Comparison of ENCODE assay signal across 17 mouse cellular contexts in genomic region chr12:40596441-40596840, GRCm38 (mm10).
DNase-seq lines count a peak whose midpoint lies in the region; ATAC-seq and TF ChIP-seq lines count a peak whose summit lies in the region.
"Had no signal": no experiment of that assay in that cellular context is flagged by ENCODE, and none has a peak within 500 bp of the region (broad histone marks: within the 10 kb centered on the region; RNA-seq: fewer than 3 reads in every experiment).

No protein-coding gene starts in this region.

- no peaks in the 10 kb centered on the region for H3K4me1 ChIP-seq in liver, embryonic 16.5 days (ENCODE audit: control insufficient read depth, low read depth, low read length)
- H3K4me1 ChIP-seq in liver, embryonic 11.5 days (replicated peaks; ENCODE audit: control insufficient read depth, insufficient read depth, low read length), result no peaks in the 10 kb centered on the region; the same call in 1 of the 2 replicates
- H3K4me1 ChIP-seq: embryonic facial prominence, embryonic 12.5 days; forebrain, embryonic 15.5 days; hindbrain, embryonic 12.5 days had no signal

- 60% methylated on average over 6 of the region's 6 CpGs for WGBS in liver, embryonic 16.5 days (ENCODE audit: insufficient replicate concordance)
- 73% methylated on average over 6 of the region's 6 CpGs for WGBS in liver, embryonic 11.5 days

- peak; percentile 55; the same call in 1 of the 2 replicates for ATAC-seq in liver, embryonic 16.5 days (ENCODE audit: low read depth)
- no peak for ATAC-seq in liver, embryonic 11.5 days (replicated peaks; ENCODE audit: low FRiP score)
- ATAC-seq: forebrain, embryonic 15.5 days had no signal

- no peaks in the 10 kb centered on the region for H3K27me3 ChIP-seq in liver, embryonic 16.5 days (ENCODE audit: control insufficient read depth, insufficient read depth, low read depth, low read length)
- no peaks in the 10 kb centered on the region for H3K27me3 ChIP-seq in liver, embryonic 11.5 days (replicated peaks; ENCODE audit: control insufficient read depth, insufficient read depth, low read length)
- H3K27me3 ChIP-seq: embryonic facial prominence, embryonic 12.5 days; forebrain, embryonic 15.5 days; hindbrain, embryonic 12.5 days had no signal

- DNase-seq in adrenal gland, adult 8-10 months, result peak; percentile 37
- no peak for DNase-seq in adrenal gland, postnatal 4 days (ENCODE audit: low spot score in 2 of 2)
- DNase-seq in layer of hippocampus, adult 2 months (ENCODE audit: low spot score in 2 of 2), result no peak
- DNase-seq in layer of hippocampus, postnatal 14 days (ENCODE audit: low spot score in 2 of 2), result no peak
- DNase-seq in liver, embryonic 11.5 days (ENCODE audit: low spot score), result no peak
- DNase-seq in lung, adult 18-20 months, result no peak
- DNase-seq: cerebellum, adult 11 months; cerebellum, adult 8-10 months; cerebellum, postnatal 14 days; gastrocnemius, postnatal 36 days; heart, adult 11 months; heart, postnatal 10 days; heart, postnatal 4 days had no signal

- H3K9ac ChIP-seq in liver, embryonic 16.5 days (ENCODE audit: low read depth, low read length), result no peak overlapping the region
- H3K9ac ChIP-seq in liver, embryonic 11.5 days (ENCODE audit: low read depth, low read length), result no peak overlapping the region
- H3K9ac ChIP-seq: embryonic facial prominence, embryonic 12.5 days; forebrain, embryonic 15.5 days; hindbrain, embryonic 12.5 days had no signal

- TF ChIP-seq CTCF in layer of hippocampus, adult 2 months (conservative IDR thresholded peaks at IDR 0.05), result no peak

- no peaks in the 10 kb centered on the region for H3K36me3 ChIP-seq in liver, embryonic 16.5 days (ENCODE audit: control insufficient read depth, insufficient read depth)
- no peaks in the 10 kb centered on the region for H3K36me3 ChIP-seq in liver, embryonic 11.5 days (ENCODE audit: control insufficient read depth, insufficient read depth, low read length)
- H3K36me3 ChIP-seq: embryonic facial prominence, embryonic 12.5 days; forebrain, embryonic 15.5 days; hindbrain, embryonic 12.5 days had no signal

- H3K4me2 ChIP-seq in liver, embryonic 16.5 days (ENCODE audit: low read depth, low read length), result no peak overlapping the region
- no peak overlapping the region for H3K4me2 ChIP-seq in liver, embryonic 11.5 days
- H3K4me2 ChIP-seq: embryonic facial prominence, embryonic 12.5 days; forebrain, embryonic 15.5 days; hindbrain, embryonic 12.5 days had no signal

- peak overlapping the region; percentile 74 for H3K27ac ChIP-seq in layer of hippocampus, adult 2 months
- H3K27ac ChIP-seq in liver, embryonic 16.5 days (ENCODE audit: low read length), result no peak overlapping the region
- no peak overlapping the region for H3K27ac ChIP-seq in liver, embryonic 11.5 days (ENCODE audit: low read depth, low read length)
- H3K27ac ChIP-seq: embryonic facial prominence, embryonic 12.5 days; forebrain, embryonic 15.5 days; hindbrain, embryonic 12.5 days had no signal

- no peaks in the 10 kb centered on the region for H3K9me3 ChIP-seq in liver, embryonic 16.5 days (replicated peaks; ENCODE audit: control insufficient read depth, low read length)
- H3K9me3 ChIP-seq in liver, embryonic 11.5 days (ENCODE audit: control insufficient read depth, low read length), result no peaks in the 10 kb centered on the region
- H3K9me3 ChIP-seq: embryonic facial prominence, embryonic 12.5 days; forebrain, embryonic 15.5 days; hindbrain, embryonic 12.5 days had no signal

- no peak overlapping the region for H3K4me3 ChIP-seq in layer of hippocampus, adult 2 months
- H3K4me3 ChIP-seq in liver, embryonic 16.5 days (ENCODE audit: low read depth, low read length), result no peak overlapping the region
- H3K4me3 ChIP-seq in liver, embryonic 11.5 days (ENCODE audit: low read depth, low read length), result no peak overlapping the region
- H3K4me3 ChIP-seq: embryonic facial prominence, embryonic 12.5 days; forebrain, embryonic 15.5 days; hindbrain, embryonic 12.5 days had no signal
